Mouse (Mus musculus) midbrain, postnatal 0 days (tissue): ENCODE measurements around the gene Nkain4. TPM values are rescaled to one million over a fixed set of nuclear protein-coding genes. Genes with fewer than 3 reads are reported as not detected.

Experiments
- ATAC-seq: fragments of 200-750 bp; cut with Nextera tagmentation; 2 replicates; pipeline ENCODE4 v1.8.0; 2017; ENCODE audit warnings: moderate number of reproducible peaks, mild to moderate bottlenecking, moderate TSS enrichment, moderate library complexity; ENCODE audit not compliant: low FRiP score
- DNase-seq: peaks from one replicate; pipeline ENCODE4 v3.0.0-alpha.2; 2015; ENCODE audit warnings: low spot score
- H3K27ac ChIP-seq: fragments of 300-500 bp; sonication (generic); 2 replicates; pipeline ENCODE4 v1.5.1; 2014; ENCODE audit warnings: low read depth, mild to moderate bottlenecking, low read length, mixed read lengths
- H3K27me3 ChIP-seq: fragments of 300-500 bp; sonication (generic); 2 replicates; pipeline ENCODE4 v1.6.1; 2014; ENCODE audit warnings: low read length, control low read depth, mixed read lengths; ENCODE audit not compliant: insufficient read depth
- H3K36me3 ChIP-seq: fragments of 300-500 bp; sonication (generic); 2 replicates; pipeline ENCODE4 v1.6.1; 2014; ENCODE audit warnings: low read length, control low read depth, mixed read lengths; ENCODE audit not compliant: insufficient read depth
- H3K4me1 ChIP-seq: fragments of 300-500 bp; sonication (generic); 2 replicates; pipeline ENCODE4 v1.6.1; 2014; ENCODE audit warnings: mild to moderate bottlenecking, control low read depth, antibody characterized with exemption, low read length, mixed read lengths; ENCODE audit not compliant: insufficient read depth
- H3K4me2 ChIP-seq: fragments of 300-500 bp; sonication (generic); 2 replicates; pipeline ENCODE4 v1.6.1; 2014; ENCODE audit warnings: low read depth, mild to moderate bottlenecking, low read length, mixed read lengths; ENCODE audit not compliant: poor library complexity, severe bottlenecking
- H3K4me3 ChIP-seq: fragments of 300-500 bp; sonication (generic); 2 replicates; pipeline ENCODE4 v1.5.1; 2014; ENCODE audit warnings: low read depth, mild to moderate bottlenecking, low read length, moderate library complexity
- H3K9ac ChIP-seq: fragments of 300-500 bp; sonication (generic); replicated peaks from 2 replicates; pipeline ENCODE4 v1.6.1; 2014; ENCODE audit warnings: mild to moderate bottlenecking, low read length, moderate library complexity, mixed read lengths; ENCODE audit not compliant: poor library complexity, severe bottlenecking
- H3K9me3 ChIP-seq: fragments of 300-500 bp; sonication (generic); 2 replicates; pipeline ENCODE4 v1.6.1; 2016; ENCODE audit warnings: low read length, control low read depth
- CTCF ChIP-seq: IDR thresholded peaks from 2 replicates; pipeline ENCODE4 v1.5.1; 2016; ENCODE audit warnings: antibody characterized with exemption, mild to moderate bottlenecking
- WGBS: fragments of 180-500 bp; shearing (Covaris S2); extraction: QIAGEN DNeasy Blood & Tissue Kit; methylation state at CpG from one replicate; pipeline ENCODE4 v1.1.7; 2014; 5-methylcytosine and 5-hydroxymethylcytosine counted together
- polyA plus RNA-seq: library from polyadenylated mRNA; unstranded; fragments of >200 nt; fragmentation: Nextera tagmentation; extraction: Ambion mirVana; gene quantifications from 2 replicates; pipeline ENCODE4 v1.2.1, GENCODE M21; 2015
- total RNA-seq: library from RNA; depleted of rRNA; stranded (reverse); fragments of >200 nt; gene quantifications from 2 replicates; pipeline ENCODE4 v1.2.3, GENCODE M21; 2014

The Nkain4 gene
- total and polyA plus RNA-seq, 2 experiments from 2014 or later: 59.5 to 95.5 TPM

- TF ChIP-seq CTCF: no peak
- under 1% methylated on average over 61 of the region's 61 CpGs for WGBS
- Histone ChIP-seq H3K27me3 (no peaks in the 10 kb centered on the region), H3K4me3 (peak overlapping the region; percentile 78), H3K4me1 (peaks cover 6% of the 10 kb centered on the region; the same call in 1 of the 2 replicates), H3K27ac (peak overlapping the region; percentile 75), H3K4me2 (peak overlapping the region; percentile 92), H3K9ac (peak overlapping the region; percentile 95), H3K9me3 (no peaks in the 10 kb centered on the region), H3K36me3 (peaks cover 16% of the 10 kb centered on the region)
- ATAC-seq (peak; percentile 68), DNase-seq (no peak)
Measured at GRCm38 (mm10) chr2:180919913-180920809, 34.3 kb downstream of the Nkain4 start.

GRCm38 (mm10) chr2:180915886-180916433 lies 38.5 kb downstream of the Nkain4 start:
- Histone ChIP-seq H3K4me1 (peaks cover 6% of the 10 kb centered on the region; the same call in 1 of the 2 replicates), H3K36me3 (peaks cover 45% of the 10 kb centered on the region), H3K27ac (no peak overlapping the region), H3K4me3 (no peak overlapping the region), H3K9ac (no peak overlapping the region), H3K4me2 (no peak overlapping the region), H3K9me3 (no peaks in the 10 kb centered on the region), H3K27me3 (no peaks in the 10 kb centered on the region)
- DNase-seq (no peak), ATAC-seq (no peak)
- TF ChIP-seq CTCF: no peak
- WGBS: 80% methylated on average over 3 of the region's 3 CpGs

GRCm38 (mm10) chr2:180910928-180911327 lies 43.6 kb downstream of the Nkain4 start:
- Histone ChIP-seq H3K27me3 (no peaks in the 10 kb centered on the region), H3K36me3 (peaks cover 41% of the 10 kb centered on the region), H3K4me3 (no peak overlapping the region), H3K9ac (no peak overlapping the region), H3K4me2 (no peak overlapping the region), H3K9me3 (no peaks in the 10 kb centered on the region), H3K27ac (no peak overlapping the region), H3K4me1 (no peaks in the 10 kb centered on the region)
- DNase-seq (no peak), ATAC-seq (no peak)
- WGBS: 95% methylated on average over 12 of the region's 12 CpGs
- no peak for TF ChIP-seq CTCF

GRCm38 (mm10) chr2:180905556-180906221 lies 48.8 kb downstream of the Nkain4 start:
- no peak overlapping the region for H3K4me2 ChIP-seq
- 70% methylated on average over 5 of the region's 5 CpGs for WGBS
- no peaks in the 10 kb centered on the region for H3K27me3 ChIP-seq
- H3K36me3 ChIP-seq: peaks cover 14% of the 10 kb centered on the region
- TF ChIP-seq CTCF: no peak
- H3K4me1 ChIP-seq: no peaks in the 10 kb centered on the region
- no peak overlapping the region for H3K4me3 ChIP-seq
- no peak overlapping the region for H3K27ac ChIP-seq
- DNase-seq (no peak), ATAC-seq (no peak)
- H3K9ac ChIP-seq: no peak overlapping the region
- no peaks in the 10 kb centered on the region for H3K9me3 ChIP-seq

- 94% methylated on average over 18 of the region's 18 CpGs for WGBS
- H3K4me2 ChIP-seq: no peak overlapping the region
- H3K27ac ChIP-seq: no peak overlapping the region
- DNase-seq (no peak), ATAC-seq (no peak)
- no peak overlapping the region for H3K4me3 ChIP-seq
- peaks cover 7% of the 10 kb centered on the region; the same call in 1 of the 2 replicates for H3K36me3 ChIP-seq
- no peaks in the 10 kb centered on the region for H3K4me1 ChIP-seq
- H3K27me3 ChIP-seq: no peaks in the 10 kb centered on the region
- no peaks in the 10 kb centered on the region for H3K9me3 ChIP-seq
- TF ChIP-seq CTCF: no peak
- no peak overlapping the region for H3K9ac ChIP-seq
Measured at GRCm38 (mm10) chr2:180904435-180905208, 49.9 kb downstream of the Nkain4 start.
